Mouse (Mus musculus): Measurements from ENCODE around the gene Pafah1b2. TPM values are rescaled to one million over a fixed set of nuclear protein-coding genes. Genes with fewer than 3 reads are reported as not detected.
A peak's percentile ranks its signal among the peaks of the same experiment; 100 is the strongest.

The Pafah1b2 gene
- total RNA-seq, 4 experiments from 2014 or later: 154 to 180 (median 171) TPM

DNA sequence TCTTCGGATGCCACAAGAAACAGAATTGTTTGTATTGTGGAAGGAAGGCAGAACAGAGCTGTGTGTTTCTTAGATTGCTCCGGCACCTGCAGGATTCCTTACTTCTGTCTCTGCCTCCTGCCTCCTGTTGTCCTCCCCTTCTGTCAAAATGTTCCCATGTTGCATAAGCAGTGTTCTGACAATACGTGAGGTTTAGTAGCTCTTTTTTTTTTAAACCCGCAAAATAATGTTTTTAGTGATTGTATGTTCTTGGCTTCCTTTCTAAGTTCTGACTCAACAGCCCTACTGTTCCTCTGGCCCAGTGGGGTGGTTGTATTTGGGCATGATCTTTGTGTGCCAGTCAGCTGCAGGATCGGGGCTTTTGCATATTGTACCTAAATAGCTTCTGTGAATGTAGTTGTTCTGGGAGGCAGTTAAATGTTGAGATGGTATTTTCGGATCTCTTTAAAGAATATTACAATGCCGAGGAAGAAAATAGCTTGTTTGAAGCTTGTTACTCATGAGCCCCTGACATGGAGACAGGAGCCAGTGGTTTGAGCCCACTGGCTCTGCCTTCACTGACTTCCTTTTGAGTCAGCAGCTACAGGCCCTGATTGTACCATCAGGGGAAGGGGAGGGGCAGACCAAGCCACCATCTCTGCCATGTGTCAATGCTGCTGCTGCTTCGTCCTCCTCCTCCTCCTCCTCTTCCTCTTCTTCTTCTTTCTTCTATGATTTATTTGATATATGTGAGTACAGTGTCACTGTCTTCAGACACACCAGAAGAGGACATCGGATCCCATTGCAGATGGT, 13.8 kb upstream of the Pafah1b2 start:
- DNase-seq: no peak

- DNase-seq: peak; percentile 45
Observed at GRCm38 (mm10) chr9:46023591-46023990, 11.1 kb upstream of the Pafah1b2 start.

DNA sequence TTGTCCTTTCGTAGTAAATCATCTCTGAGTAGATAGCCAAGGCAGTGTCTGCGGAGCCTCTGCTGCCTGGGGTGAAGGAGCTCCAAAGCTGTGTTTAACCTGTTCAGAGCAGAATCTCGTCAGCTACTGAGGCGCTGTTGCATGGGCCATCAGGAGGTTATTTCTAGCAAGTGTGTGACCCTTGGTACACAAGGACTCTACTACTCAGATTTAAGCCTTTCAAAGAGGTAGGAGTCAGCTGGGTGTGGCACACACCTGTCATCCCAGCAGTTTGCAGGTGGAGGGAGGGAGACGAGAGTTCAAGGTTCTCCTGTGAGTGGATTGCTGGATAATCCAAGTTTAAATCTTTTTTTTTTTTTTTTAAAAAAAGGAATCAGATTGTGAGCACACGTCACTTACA, 7.5 kb upstream of the Pafah1b2 start:
- DNase-seq: no peak

- DNase-seq: no peak
Observed at GRCm38 (mm10) chr9:46018316-46018715, 5.8 kb upstream of the Pafah1b2 start.

GRCm38 (mm10) chr9:46016417-46016816, 3.9 kb upstream of the Pafah1b2 start:
- DNase-seq: no peak

DNA sequence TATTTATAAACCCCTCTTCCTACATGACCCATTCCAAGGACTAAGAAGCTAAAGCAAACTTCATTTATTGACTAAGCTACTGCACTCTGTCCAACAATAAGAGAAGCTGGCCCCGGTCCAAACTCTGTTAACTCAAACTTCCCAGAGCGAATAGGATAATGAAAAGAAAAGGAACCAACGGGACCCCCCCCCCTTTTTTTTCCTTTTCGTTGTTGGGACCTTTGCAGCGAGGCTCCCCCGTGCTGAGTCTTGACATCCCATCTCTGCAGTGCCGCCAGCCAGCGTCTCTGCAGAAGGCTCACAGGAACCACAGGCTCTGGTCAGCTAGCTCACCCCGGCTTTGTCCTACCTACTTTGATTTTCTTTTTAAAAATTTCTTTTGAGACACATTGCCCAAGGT, 3.3 kb upstream of the Pafah1b2 start:
- DNase-seq: peak; percentile 32

- DNase-seq: peak; percentile 69
Observed at GRCm38 (mm10) chr9:46015081-46015551, 2.6 kb upstream of the Pafah1b2 start.

DNA sequence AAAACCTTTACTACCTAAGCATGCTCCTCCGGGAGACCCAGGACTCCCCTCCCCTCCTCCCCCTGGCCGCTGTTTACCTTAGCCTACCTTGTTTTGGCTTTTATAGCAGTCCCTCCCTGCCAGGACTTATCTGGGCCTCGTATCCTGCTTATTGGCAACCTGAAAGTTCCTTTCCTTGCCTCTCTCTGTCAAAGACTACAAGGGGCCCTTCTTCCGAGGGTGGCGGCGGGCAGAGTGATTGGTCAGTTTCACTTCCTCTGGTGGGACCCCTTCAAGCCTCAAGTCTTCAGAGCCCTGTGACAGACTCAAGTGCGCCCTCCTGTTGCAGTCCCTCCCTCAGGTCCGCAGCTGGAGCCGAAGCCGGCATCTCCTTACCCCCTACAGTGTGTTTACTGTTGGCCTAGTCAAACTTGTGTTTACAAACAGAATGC, 1.8 kb upstream of the Pafah1b2 start:
- peak; percentile 39 for DNase-seq

GRCm38 (mm10) chr9:46013616-46014015, 1.1 kb upstream of the Pafah1b2 start:
- no peak for DNase-seq

- DNase-seq: peak; percentile 61
Observed at GRCm38 (mm10) chr9:46013009-46013586, 608 bp upstream of the Pafah1b2 start.

DNA sequence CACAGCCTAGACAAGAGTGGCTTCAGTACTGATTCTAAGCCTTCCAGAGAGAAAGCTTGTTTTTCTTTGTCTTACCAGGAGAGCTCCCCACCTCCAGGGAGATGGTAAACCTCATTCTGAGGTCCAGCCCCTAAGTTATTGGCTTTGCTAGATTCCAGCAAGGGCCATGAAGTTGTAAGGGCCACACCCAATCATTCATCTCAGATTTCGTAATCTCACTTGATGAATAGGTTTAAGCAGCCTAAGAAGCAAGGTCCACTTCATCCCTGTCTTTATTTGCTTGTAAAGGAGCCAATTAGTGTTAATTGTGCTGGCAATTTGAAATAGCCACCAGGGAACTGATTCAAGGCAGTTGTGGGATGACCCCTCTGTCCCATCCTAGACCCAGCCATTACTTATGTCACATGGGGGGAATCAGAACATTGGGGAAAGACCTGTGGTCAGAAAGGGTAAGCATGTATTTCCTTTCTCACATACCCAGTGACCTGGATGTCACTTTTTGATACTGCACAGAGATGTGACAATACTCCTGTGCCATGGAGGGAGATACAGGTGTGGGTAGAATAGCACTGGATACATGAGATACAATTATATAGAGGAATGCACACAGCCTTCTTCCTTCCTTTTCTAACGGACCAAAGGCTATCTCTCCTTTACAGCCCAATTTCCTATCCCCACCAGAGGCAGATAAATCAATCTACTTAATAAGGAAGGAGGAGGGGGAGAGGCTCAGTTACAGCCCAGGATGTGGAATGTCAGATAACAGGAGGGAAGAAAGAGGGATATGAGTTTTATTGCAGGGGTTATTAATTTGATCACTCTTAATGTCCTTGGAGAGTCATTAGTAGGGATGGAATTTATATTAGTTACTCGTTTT, 1.2 kb downstream of the Pafah1b2 start:
- no peak for DNase-seq

DNA sequence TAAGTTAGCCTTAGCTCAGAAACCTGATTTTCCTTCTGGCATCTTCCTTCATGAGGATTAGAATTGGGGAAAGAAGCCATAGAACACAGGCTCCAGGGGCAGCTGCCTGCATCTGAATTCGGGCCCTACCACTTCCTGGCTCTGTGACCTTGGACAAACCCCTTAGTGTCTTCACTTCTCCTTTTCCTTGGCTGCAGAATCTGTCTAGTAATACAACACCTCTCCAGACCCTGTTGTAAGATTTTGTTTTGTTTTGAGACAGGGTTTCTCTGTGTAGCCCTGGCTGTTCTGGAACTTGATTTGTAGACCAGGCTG, 2.9 kb downstream of the Pafah1b2 start:
- DNase-seq: no peak

DNA sequence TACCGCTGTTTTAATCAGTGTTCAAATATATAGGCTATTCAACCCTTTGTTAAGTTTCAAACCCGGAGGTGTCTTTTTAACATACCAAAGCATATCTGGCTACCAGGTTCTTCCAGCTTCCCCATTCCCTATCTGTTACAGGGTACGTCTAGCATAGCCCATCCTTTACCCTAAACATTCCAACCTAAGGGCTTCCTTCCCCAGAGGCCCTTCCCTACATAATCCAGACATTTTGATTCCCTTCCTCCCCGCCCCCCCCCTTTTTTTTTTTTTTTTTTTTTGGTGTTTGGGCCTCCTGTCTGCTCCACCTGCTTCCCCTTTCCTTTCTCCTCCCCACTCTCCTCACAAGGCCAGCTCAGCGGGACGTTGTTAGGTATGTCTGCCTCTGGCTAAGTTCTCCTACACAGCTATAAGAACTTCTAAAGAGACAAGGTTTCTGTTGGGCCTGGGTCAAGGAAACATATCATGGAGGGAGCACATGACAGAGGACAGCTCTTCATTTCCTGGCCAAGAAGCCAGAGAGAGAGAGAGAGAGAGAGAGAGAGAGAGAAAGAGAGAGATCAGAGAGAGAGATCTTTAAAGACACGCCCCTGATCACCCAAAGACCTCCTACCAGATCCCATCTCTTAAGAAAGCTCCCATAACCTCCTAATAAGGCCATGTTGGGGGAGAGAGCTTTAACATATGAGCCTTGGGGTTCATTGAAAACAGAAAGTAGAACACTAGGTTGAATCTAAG, 3.4 kb downstream of the Pafah1b2 start:
- DNase-seq: no peak

DNA sequence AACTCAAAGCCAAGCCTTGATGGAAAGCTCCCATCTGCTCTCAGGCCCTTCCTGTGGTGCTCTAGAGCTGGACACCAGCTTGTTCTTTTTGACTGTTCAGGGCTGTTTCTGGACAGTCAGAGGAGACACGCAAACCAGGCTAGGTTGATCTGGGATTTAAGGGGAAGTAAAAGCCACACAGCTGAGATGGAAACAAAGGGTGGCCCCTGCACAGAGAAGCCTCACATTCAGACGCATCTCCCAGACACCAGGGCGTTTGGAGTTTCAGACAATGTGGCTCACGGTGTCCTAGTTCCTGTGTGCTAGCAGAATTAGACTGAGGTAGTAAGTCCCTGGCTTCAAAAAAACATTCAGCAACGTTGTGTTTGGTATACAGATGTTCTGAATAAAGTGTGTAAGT, 6.3 kb downstream of the Pafah1b2 start:
- DNase-seq: no peak

GRCm38 (mm10) chr9:46004529-46004928, 8.0 kb downstream of the Pafah1b2 start:
- no peak for DNase-seq

DNA sequence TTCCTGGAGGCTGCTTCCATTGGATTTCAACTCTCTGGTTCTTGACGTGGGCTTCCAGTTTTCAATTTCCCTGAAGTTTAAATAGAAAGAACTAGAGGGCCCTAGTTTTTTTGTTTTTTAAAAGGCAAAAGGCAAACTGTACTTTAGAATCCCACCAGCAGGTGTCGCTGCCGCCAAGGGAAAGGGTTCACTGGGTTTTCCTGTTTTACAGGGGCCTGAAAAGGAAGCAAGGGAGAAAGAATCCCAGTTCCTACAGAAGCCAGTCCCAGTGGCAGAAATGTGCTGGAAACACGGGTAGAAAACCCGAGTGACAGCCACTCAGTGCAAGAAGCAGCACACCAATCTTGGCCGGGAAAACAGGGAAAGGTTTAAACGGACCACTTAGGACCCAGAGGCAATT, 8.8 kb downstream of the Pafah1b2 start:
- DNase-seq: peak; percentile 54

DNA sequence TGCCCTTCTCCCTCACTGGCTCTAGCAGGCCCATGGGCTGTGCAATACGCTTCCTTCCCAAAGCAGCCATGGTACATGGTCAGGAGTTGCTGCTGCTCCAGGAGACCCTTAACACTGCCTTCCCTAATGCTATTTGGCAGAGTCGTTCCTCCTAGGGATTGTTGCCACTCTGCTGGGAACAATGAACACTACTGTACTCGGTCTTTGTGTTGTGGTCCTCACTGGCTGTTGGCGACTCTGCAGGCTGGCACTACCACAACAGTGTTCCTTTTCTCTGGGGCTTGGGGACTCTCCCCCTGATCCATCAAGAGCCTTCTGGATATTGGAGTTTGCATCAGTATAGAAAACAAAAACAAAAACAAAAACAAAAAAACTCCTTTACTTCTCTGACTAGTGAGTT, 13.5 kb downstream of the Pafah1b2 start:
- no peak for DNase-seq

DNA sequence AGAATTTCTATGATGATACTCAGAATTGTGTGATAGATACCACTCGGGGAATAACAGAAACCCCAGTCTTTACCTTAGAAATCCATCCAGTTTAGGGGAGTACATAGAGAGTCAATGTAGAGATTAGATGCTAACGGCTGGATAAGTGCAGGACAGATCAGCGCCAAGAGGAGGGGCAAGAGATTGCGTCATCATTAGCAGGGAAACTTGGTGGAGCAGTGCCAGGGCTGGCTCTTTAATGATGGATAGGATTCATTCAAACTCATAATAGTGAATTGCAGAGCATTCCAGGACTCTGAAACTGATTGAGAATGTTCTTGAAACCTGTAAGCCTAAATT, 27.3 kb downstream of the Pafah1b2 start:
- peak; percentile 59 for DNase-seq

DNA sequence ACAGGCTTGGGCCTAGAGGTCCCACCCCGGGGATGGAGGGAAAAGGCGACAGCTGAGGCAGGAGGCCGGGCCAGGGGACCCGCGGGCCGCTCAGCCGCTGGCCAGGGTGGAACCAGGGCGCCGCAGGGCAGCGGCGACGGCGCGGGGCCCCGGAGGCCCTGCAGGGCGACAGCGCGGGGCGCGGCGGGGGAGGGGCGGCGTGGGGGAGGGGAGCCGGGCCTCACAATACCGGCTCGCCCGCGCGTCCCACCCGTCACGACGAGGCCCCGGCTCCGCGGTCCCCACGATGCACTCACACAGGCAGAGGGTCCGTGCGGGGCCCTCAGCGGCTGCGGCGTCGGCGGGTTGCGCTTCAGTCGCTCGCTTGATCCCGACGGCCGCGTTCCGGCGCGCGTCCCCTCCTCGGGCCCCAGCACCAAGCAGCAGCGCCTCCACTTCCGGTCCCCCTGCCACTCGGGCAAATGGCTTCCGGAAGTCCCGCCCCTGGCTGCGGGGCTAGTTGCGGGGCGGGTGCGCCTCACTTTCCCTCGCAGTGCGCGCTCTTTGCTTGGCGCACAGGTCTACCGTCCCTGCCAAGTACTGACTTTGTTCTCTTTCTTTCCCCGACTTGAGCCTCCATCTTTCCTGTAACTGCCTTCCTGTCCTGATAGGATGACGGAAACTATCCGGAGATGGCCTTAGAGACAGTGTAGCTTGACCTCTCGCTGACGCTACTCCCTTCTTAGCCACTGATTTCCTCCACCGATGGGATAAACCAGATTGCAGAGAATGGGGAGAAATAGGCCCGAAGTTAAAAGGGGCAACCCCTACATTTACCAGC, 27.9 kb downstream of the Pafah1b2 start:
- DNase-seq: peak; percentile 80

- DNase-seq: no peak
Observed at GRCm38 (mm10) chr9:45983676-45984408, 28.6 kb downstream of the Pafah1b2 start.

DNA sequence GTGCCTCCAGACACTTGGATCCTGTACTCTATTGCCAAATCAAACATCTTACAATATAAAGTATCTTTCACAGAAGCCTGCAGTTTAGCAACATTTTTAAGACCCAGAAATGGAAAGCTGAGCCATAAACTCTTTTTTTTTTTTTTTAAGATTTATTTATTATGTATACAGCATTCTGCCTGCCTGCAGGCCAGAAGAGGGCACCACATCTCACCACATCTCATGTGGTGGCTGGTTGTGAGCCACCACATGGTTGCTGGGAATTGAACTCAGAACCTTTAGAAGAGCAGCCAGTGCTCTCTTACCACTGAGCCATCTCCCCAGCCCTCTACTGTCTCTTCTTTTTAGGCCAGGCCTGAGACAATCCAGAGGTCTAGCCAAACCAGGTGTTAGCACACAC, 31.2 kb downstream of the Pafah1b2 start:
- DNase-seq: no peak
